Comparison of ENCODE assay signal across 7 mouse cellular contexts in genomic region chr4:138434347-138435316, GRCm38 (mm10). TPM values are rescaled to one million over a fixed set of nuclear protein-coding genes. Genes with fewer than 3 reads are reported as not detected.
DNase-seq lines count a peak whose midpoint lies in the region; ATAC-seq lines count a peak whose summit lies in the region.

Gene Mul1 (plus strand): TSS chr4:138434671.

- H3K9me3 ChIP-seq in embryonic facial prominence, embryonic 11.5 days (replicated peaks; ENCODE audit: control insufficient read depth, low read length), result no peaks in the 10 kb centered on the region
- H3K9me3 ChIP-seq in limb, embryonic 10.5 days (replicated peaks), result no peaks in the 10 kb centered on the region
- H3K9me3 ChIP-seq in midbrain, embryonic 13.5 days, result no peaks in the 10 kb centered on the region

- H3K27ac ChIP-seq in embryonic facial prominence, embryonic 11.5 days (replicated peaks; ENCODE audit: low read depth, low read length), result no peak within 1 kb of the TSS
- peak within 1 kb of the TSS; percentile 79 for H3K27ac ChIP-seq in limb, embryonic 10.5 days
- peak within 1 kb of the TSS; percentile 75 for H3K27ac ChIP-seq in midbrain, embryonic 13.5 days

- ATAC-seq in embryonic facial prominence, embryonic 11.5 days (replicated peaks; ENCODE audit: insufficient number of reproducible peaks, low FRiP score, low TSS enrichment, low read depth), result peak; percentile 84
- ATAC-seq in granulocyte monocyte progenitor cell, adult 5-6 weeks (replicated peaks; ENCODE audit: poor library complexity, severe bottlenecking), result peak; percentile 92
- ATAC-seq in midbrain, embryonic 13.5 days, result peak; percentile 89

- no peaks in the 10 kb centered on the region; the same call in 1 of the 2 replicates for H3K36me3 ChIP-seq in embryonic facial prominence, embryonic 11.5 days (replicated peaks; ENCODE audit: control insufficient read depth, insufficient read depth, low read depth, low read length)
- H3K36me3 ChIP-seq in limb, embryonic 10.5 days, result peaks cover 38% of the 10 kb centered on the region
- H3K36me3 ChIP-seq in midbrain, embryonic 13.5 days, result peaks cover 35% of the 10 kb centered on the region

- H3K9ac ChIP-seq in embryonic facial prominence, embryonic 11.5 days (replicated peaks; ENCODE audit: low read length), result peak within 1 kb of the TSS; percentile 73
- peak within 1 kb of the TSS; percentile 79 for H3K9ac ChIP-seq in midbrain, embryonic 13.5 days (replicated peaks)

- peak within 1 kb of the TSS; percentile 88 for H3K4me3 ChIP-seq in embryonic facial prominence, embryonic 11.5 days (ENCODE audit: low read depth, low read length)
- peak within 1 kb of the TSS; percentile 78 for H3K4me3 ChIP-seq in limb, embryonic 10.5 days
- peak within 1 kb of the TSS; percentile 72 for H3K4me3 ChIP-seq in midbrain, embryonic 13.5 days (replicated peaks)

- 2% methylated on average over 64 of the region's 64 CpGs for WGBS in embryonic facial prominence, embryonic 11.5 days
- 1% methylated on average over 63 of the region's 64 CpGs for WGBS in limb, embryonic 10.5 days
- WGBS in midbrain, embryonic 13.5 days, result 2% methylated on average over 64 of the region's 64 CpGs

- no peaks in the 10 kb centered on the region for H3K4me1 ChIP-seq in embryonic facial prominence, embryonic 11.5 days (ENCODE audit: control insufficient read depth, insufficient read depth, low read length)
- peaks cover 25% of the 10 kb centered on the region for H3K4me1 ChIP-seq in limb, embryonic 10.5 days
- H3K4me1 ChIP-seq in midbrain, embryonic 13.5 days (replicated peaks), result peaks cover 13% of the 10 kb centered on the region

- DNase-seq in adrenal gland, postnatal 14 days, result peak; percentile 99
- peak; percentile 97 for DNase-seq in embryonic facial prominence, embryonic 11.5 days (ENCODE audit: low spot score)
- DNase-seq in kidney, adult 11 months, result peak; percentile 93
- DNase-seq in limb, embryonic 10.5 days (ENCODE audit: low spot score), result peak; percentile 99
- peak; percentile 89 for DNase-seq in spleen, adult 12 weeks (ENCODE audit: low spot score)

- peak within 1 kb of the TSS; percentile 90 for H3K4me2 ChIP-seq in embryonic facial prominence, embryonic 11.5 days (ENCODE audit: low read depth, low read length)
- peak within 1 kb of the TSS; percentile 84 for H3K4me2 ChIP-seq in midbrain, embryonic 13.5 days (replicated peaks)

- no peaks in the 10 kb centered on the region for H3K27me3 ChIP-seq in embryonic facial prominence, embryonic 11.5 days (ENCODE audit: control insufficient read depth, insufficient read depth, low read length)
- H3K27me3 ChIP-seq in limb, embryonic 10.5 days (ENCODE audit: low read depth, poor library complexity, severe bottlenecking), result no peaks in the 10 kb centered on the region
- H3K27me3 ChIP-seq in midbrain, embryonic 13.5 days, result peaks cover 27% of the 10 kb centered on the region

RNA-seq across cellular contexts. Expression of gene Mul1, which starts in this region (rescaled TPM):
- 53.9 and 57.6 TPM in 2 replicates for total RNA-seq in adrenal gland, postnatal 14 days (2021)
- 15.4 and 18.0 TPM in 2 replicates for polyA plus RNA-seq in embryonic facial prominence, embryonic 11.5 days (2014; fragmentation: Nextera tagmentation; extraction: Ambion mirVana)
- total RNA-seq in granulocyte monocyte progenitor cell, adult 5-6 weeks (2014; fragmentation: Nextera tagmentation), result 7.4 and 10.1 TPM in 2 replicates
- total RNA-seq in granulocyte monocyte progenitor cell, adult 5-6 weeks (2017), result 7.6 and 8.7 TPM in 2 replicates
- 20.7 and 21.9 TPM in 2 replicates for polyA plus RNA-seq in limb, embryonic 10.5 days (2016; fragmentation: Nextera tagmentation; extraction: Ambion mirVana)
- 18.3 and 19.9 TPM in 2 replicates for polyA plus RNA-seq in midbrain, embryonic 13.5 days (2015; fragmentation: Nextera tagmentation; extraction: Ambion mirVana)
